In the genomic region with DNA sequence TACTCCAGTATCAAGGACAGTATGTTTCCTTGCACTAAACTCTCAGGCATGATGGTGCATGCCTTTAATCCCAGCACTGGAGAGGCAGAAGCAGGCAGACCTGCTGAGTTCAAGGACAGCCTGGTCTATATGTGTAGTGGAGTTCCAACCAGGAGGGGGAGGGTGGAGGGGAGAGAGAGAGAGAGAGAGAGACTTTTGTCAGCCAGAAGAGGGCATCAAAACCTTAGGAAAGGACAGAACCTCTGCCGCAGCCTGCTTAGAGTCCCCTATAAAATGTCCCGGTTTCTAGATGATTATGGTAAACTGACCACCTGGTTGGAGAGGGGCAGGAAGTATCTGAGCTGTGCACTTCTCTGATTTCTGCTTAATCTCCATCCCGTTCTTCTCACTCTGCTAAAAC, we compare ENCODE assay signal across 8 mouse cellular contexts. TPM values are rescaled to one million over a fixed set of nuclear protein-coding genes. Genes with fewer than 3 reads are reported as not detected.
A peak's percentile ranks its signal among the peaks of the same experiment; 100 is the strongest.
DNase-seq lines count a peak whose midpoint lies in the region; ATAC-seq and TF ChIP-seq lines count a peak whose summit lies in the region.

No protein-coding gene starts in this region.

- no peaks in the 10 kb centered on the region for H3K36me3 ChIP-seq in lung, postnatal 0 days (ENCODE audit: insufficient read depth, low read length)
- no peaks in the 10 kb centered on the region for H3K36me3 ChIP-seq in stomach, embryonic 16.5 days (ENCODE audit: control insufficient read depth, insufficient read depth, low read length)

- H3K4me3 ChIP-seq in cerebellum, adult 2 months (replicated peaks; ENCODE audit: insufficient read depth, low read depth, low read length), result no peak overlapping the region
- no peak overlapping the region for H3K4me3 ChIP-seq in lung, postnatal 0 days (ENCODE audit: low read depth, low read length)
- no peak overlapping the region for H3K4me3 ChIP-seq in stomach, embryonic 16.5 days (replicated peaks; ENCODE audit: low read length)

- H3K9ac ChIP-seq in lung, postnatal 0 days (replicated peaks; ENCODE audit: low read depth), result no peak overlapping the region
- H3K9ac ChIP-seq in stomach, embryonic 16.5 days (ENCODE audit: low read length), result no peak overlapping the region

- H3K4me1 ChIP-seq in cerebellum, adult 2 months (ENCODE audit: control insufficient read depth, insufficient read depth, low read length), result no peaks in the 10 kb centered on the region
- no peaks in the 10 kb centered on the region for H3K4me1 ChIP-seq in lung, postnatal 0 days (ENCODE audit: insufficient read depth, low read depth, low read length)
- H3K4me1 ChIP-seq in stomach, embryonic 16.5 days (ENCODE audit: control insufficient read depth, insufficient read depth, low read length), result no peaks in the 10 kb centered on the region

- H3K9me3 ChIP-seq in lung, postnatal 0 days (ENCODE audit: low read length), result no peaks in the 10 kb centered on the region
- no peaks in the 10 kb centered on the region for H3K9me3 ChIP-seq in stomach, embryonic 16.5 days (replicated peaks; ENCODE audit: control insufficient read depth, low read length)

- TF ChIP-seq EP300 in lung, postnatal 0 days (IDR thresholded peaks at IDR 0.05), result no peak

- no peak overlapping the region for H3K27ac ChIP-seq in cerebellum, adult 2 months (ENCODE audit: insufficient read depth, low read length)
- H3K27ac ChIP-seq in lung, postnatal 0 days (ENCODE audit: low read length), result no peak overlapping the region
- no peak overlapping the region for H3K27ac ChIP-seq in stomach, embryonic 16.5 days (ENCODE audit: low read length)

- DNase-seq in cerebellum, adult 2 months, result no peak
- no peak for DNase-seq in cerebellum, adult 11-12 months
- peak; percentile 62 for DNase-seq in lung, postnatal 0 days (ENCODE audit: low spot score)
- DNase-seq in lung, postnatal 36 days, result no peak
- DNase-seq in adrenal gland, postnatal 4 days (ENCODE audit: low spot score in 2 of 2), result no peak
- DNase-seq in c-Kit-positive CD71-positive TER-119-positive erythroid progenitor cells, embryonic 14.5 days (ENCODE audit: low spot score), result no peak

- no peak for TF ChIP-seq POLR2A in cerebellum, adult 2 months (IDR thresholded peaks at IDR 0.05; ENCODE audit: borderline replicate concordance, insufficient read depth, low read length)

- H3K27me3 ChIP-seq in cerebellum, adult 2 months (ENCODE audit: control insufficient read depth, insufficient read depth, low read length), result no peaks in the 10 kb centered on the region
- no peaks in the 10 kb centered on the region for H3K27me3 ChIP-seq in lung, postnatal 0 days (replicated peaks; ENCODE audit: insufficient read depth, low read length)
- no peaks in the 10 kb centered on the region for H3K27me3 ChIP-seq in stomach, embryonic 16.5 days (ENCODE audit: control insufficient read depth, insufficient read depth, low read length)

- 13% methylated on average over 3 of the region's 3 CpGs for WGBS in cerebellum, adult 2 months
- 9% methylated on average over 3 of the region's 3 CpGs for WGBS in lung, postnatal 0 days
- WGBS in stomach, embryonic 16.5 days, result 6% methylated on average over 3 of the region's 3 CpGs

- no peak overlapping the region for H3K4me2 ChIP-seq in lung, postnatal 0 days (replicated peaks; ENCODE audit: low read depth, low read length)
- no peak overlapping the region for H3K4me2 ChIP-seq in stomach, embryonic 16.5 days (ENCODE audit: low read depth, low read length)

- peak; percentile 51; the same call in 1 of the 2 replicates for TF ChIP-seq CTCF in cerebellum, adult 2 months (IDR thresholded peaks at IDR 0.05; ENCODE audit: borderline replicate concordance, insufficient read depth, low read depth, low read length)
- TF ChIP-seq CTCF in lung, postnatal 0 days (IDR thresholded peaks at IDR 0.05), result peak; percentile 71

- ATAC-seq in lung, postnatal 0 days, result peak; percentile 57
- peak; percentile 33 for ATAC-seq in inflammation-experienced regulatory T-cells, adult 6 months
- ATAC-seq in stomach, embryonic 16.5 days (ENCODE audit: insufficient read depth, low FRiP score), result peak; percentile 65; the same call in 1 of the 2 replicates

RNA-seq across cellular contexts. Expression of a gene that starts 20.1 kb away (rescaled TPM):
- polyA plus RNA-seq in cerebellum, adult 2 months (2012; rRNA removed), result 6.6 and 7.0 TPM in 2 replicates
- 35.2 and 41.5 TPM in 2 replicates for polyA plus RNA-seq in lung, postnatal 0 days (2015; fragmentation: Nextera tagmentation; extraction: Ambion mirVana)
- 1 to 10 TPM in 1 of 3 experiments, under 1 TPM in 2; 0.96 to 2.1 (median 0.97) TPM for polyA plus RNA-seq in inflammation-experienced regulatory T-cells, adult 6 months (2017; shearing (Covaris generic))
- polyA plus RNA-seq in stomach, embryonic 16.5 days (2015; fragmentation: Nextera tagmentation; extraction: Ambion mirVana), result 18.4 and 26.8 TPM in 2 replicates
- 10 to 100 TPM; 16.8 to 53.9 TPM for total RNA-seq in adrenal gland, postnatal 4 days (2021)

RNA-seq across cellular contexts. Expression of a gene that starts 46.8 kb away (rescaled TPM):
- 6.6 and 9.4 TPM in 2 replicates for polyA plus RNA-seq in cerebellum, adult 2 months (2012; rRNA removed)
- polyA plus RNA-seq in lung, postnatal 0 days (2015; fragmentation: Nextera tagmentation; extraction: Ambion mirVana), result 1.0 and 1.2 TPM in 2 replicates
- polyA plus RNA-seq in inflammation-experienced regulatory T-cells, adult 6 months (2017; shearing (Covaris generic)), result not detected
- polyA plus RNA-seq in stomach, embryonic 16.5 days (2015; fragmentation: Nextera tagmentation; extraction: Ambion mirVana), result 5.2 and 6.2 TPM in 2 replicates
- 10 to 100 TPM; 24.9 to 67.7 TPM for total RNA-seq in adrenal gland, postnatal 4 days (2021)
